Mouse (Mus musculus) hindbrain, embryonic 10.5 days (tissue): ENCODE results near the gene Tuba3a. TPM values are rescaled to one million over a fixed set of nuclear protein-coding genes. Genes with fewer than 3 reads are reported as not detected.

Experiments
- DNase-seq: peaks from one replicate; pipeline ENCODE4 v3.0.0-alpha.2; 2017; ENCODE audit warnings: low spot score
- H3K27ac ChIP-seq: fragments of 300-500 bp; sonication (generic); 2 replicates; pipeline ENCODE4 v1.5.1; 2016; ENCODE audit warnings: mild to moderate bottlenecking, moderate library complexity
- H3K27me3 ChIP-seq: fragments of 300-500 bp; sonication (generic); 2 replicates; pipeline ENCODE4 v1.6.1; 2016; ENCODE audit warnings: mild to moderate bottlenecking; ENCODE audit not compliant: poor library complexity, insufficient read depth, severe bottlenecking
- H3K36me3 ChIP-seq: fragments of 300-500 bp; sonication (generic); 2 replicates; pipeline ENCODE4 v1.6.1; 2016; ENCODE audit warnings: mild to moderate bottlenecking, moderate library complexity
- H3K4me1 ChIP-seq: fragments of 300-500 bp; sonication (generic); replicated peaks from 2 replicates; pipeline ENCODE4 v1.6.1; 2016; ENCODE audit warnings: mild to moderate bottlenecking
- H3K4me3 ChIP-seq: fragments of 300-500 bp; sonication (generic); 2 replicates; pipeline ENCODE4 v1.5.1; 2016; ENCODE audit warnings: mild to moderate bottlenecking, moderate library complexity
- H3K9me3 ChIP-seq: fragments of 300-500 bp; sonication (generic); 2 replicates; pipeline ENCODE4 v1.6.1; 2016; ENCODE audit warnings: mild to moderate bottlenecking, moderate library complexity
- WGBS: fragments of 180-500 bp; shearing (Covaris S2); methylation state at CpG from one replicate; pipeline ENCODE4 v1.1.7; 2016; 5-methylcytosine and 5-hydroxymethylcytosine counted together
- polyA plus RNA-seq: library from polyadenylated mRNA; unstranded; fragments of >200 nt; fragmentation: Nextera tagmentation; extraction: Ambion mirVana; gene quantifications from 2 replicates; pipeline ENCODE4 v1.2.1, GENCODE M21; 2016

Tuba3a gene
- 0.17 TPM in 1 of 2 replicates, not detected in the other for polyA plus RNA-seq

GRCm38 (mm10) chr6:125285890-125286289 lies at the start of gene Tuba3a:
TSS of gene Tuba3a (minus strand) at chr6:125286042.
- Histone ChIP-seq H3K36me3 (no peaks in the 10 kb centered on the region), H3K27ac (no peak within 1 kb of the TSS), H3K9me3 (peaks cover 3% of the 10 kb centered on the region; the same call in 1 of the 2 replicates), H3K4me3 (no peak within 1 kb of the TSS), H3K4me1 (no peaks in the 10 kb centered on the region), H3K27me3 (no peaks in the 10 kb centered on the region)
- 93% methylated on average over 22 of the region's 22 CpGs for WGBS
- no peak for DNase-seq

- Histone ChIP-seq H3K27ac (no peak overlapping the region), H3K9me3 (no peaks in the 10 kb centered on the region), H3K4me1 (peaks cover 19% of the 10 kb centered on the region), H3K27me3 (peaks cover 6% of the 10 kb centered on the region; the same call in 1 of the 2 replicates), H3K36me3 (no peaks in the 10 kb centered on the region), H3K4me3 (no peak overlapping the region)
- DNase-seq = no peak
- WGBS = 77% methylated on average over 2 of the region's 2 CpGs
Measured at GRCm38 (mm10) chr6:125334356-125334755, 48.5 kb upstream of the Tuba3a start.

GRCm38 (mm10) chr6:125333112-125333899 lies 47.5 kb upstream of the Tuba3a start:
- 71% methylated on average over 14 of the region's 14 CpGs for WGBS
- no peaks in the 10 kb centered on the region for H3K9me3 ChIP-seq
- no peak overlapping the region for H3K4me3 ChIP-seq
- peaks cover 9% of the 10 kb centered on the region; the same call in 1 of the 2 replicates for H3K27me3 ChIP-seq
- no peak for DNase-seq
- no peaks in the 10 kb centered on the region for H3K36me3 ChIP-seq
- 0 out of 2 replicates have a peak overlapping the region, but pooled peaks have one; percentile 12 for H3K27ac ChIP-seq
- peaks cover 19% of the 10 kb centered on the region for H3K4me1 ChIP-seq

- H3K36me3 ChIP-seq = no peaks in the 10 kb centered on the region
- H3K27ac ChIP-seq = peak overlapping the region; percentile 82
- 1% methylated on average over 39 of the region's 39 CpGs for WGBS
- H3K4me1 ChIP-seq = peaks cover 19% of the 10 kb centered on the region
- DNase-seq = peak; percentile 85
- peak overlapping the region; percentile 62 for H3K4me3 ChIP-seq
- peaks cover 14% of the 10 kb centered on the region; the same call in 1 of the 2 replicates for H3K27me3 ChIP-seq
- H3K9me3 ChIP-seq = no peaks in the 10 kb centered on the region
Measured at GRCm38 (mm10) chr6:125330626-125331326, 44.9 kb upstream of the Tuba3a start.

GRCm38 (mm10) chr6:125328243-125328642 lies 42.4 kb upstream of the Tuba3a start:
- H3K4me1 ChIP-seq = peaks cover 20% of the 10 kb centered on the region
- H3K4me3 ChIP-seq = no peak overlapping the region
- H3K27me3 ChIP-seq = peaks cover 36% of the 10 kb centered on the region
- 80% methylated on average over 5 of the region's 5 CpGs for WGBS
- H3K36me3 ChIP-seq = no peaks in the 10 kb centered on the region
- DNase-seq = no peak
- no peak overlapping the region for H3K27ac ChIP-seq
- H3K9me3 ChIP-seq = no peaks in the 10 kb centered on the region

- 0 out of 2 replicates have a peak overlapping the region, but pooled peaks have one; percentile 18 for H3K27ac ChIP-seq
- peaks cover 25% of the 10 kb centered on the region for H3K4me1 ChIP-seq
- H3K27me3 ChIP-seq = peaks cover 65% of the 10 kb centered on the region
- H3K9me3 ChIP-seq = no peaks in the 10 kb centered on the region
- H3K36me3 ChIP-seq = no peaks in the 10 kb centered on the region
- no peak for DNase-seq
- WGBS = 80% methylated on average over 6 of the region's 6 CpGs
- no peak overlapping the region for H3K4me3 ChIP-seq
Measured at GRCm38 (mm10) chr6:125325337-125325736, 39.5 kb upstream of the Tuba3a start.

- Histone ChIP-seq H3K27me3 (peaks cover 75% of the 10 kb centered on the region), H3K36me3 (no peaks in the 10 kb centered on the region), H3K9me3 (no peaks in the 10 kb centered on the region), H3K4me3 (no peak overlapping the region), H3K27ac (no peak overlapping the region), H3K4me1 (peaks cover 21% of the 10 kb centered on the region)
- no peak for DNase-seq
- WGBS = 70% methylated on average over 6 of the region's 6 CpGs
Measured at GRCm38 (mm10) chr6:125323547-125323946, 37.7 kb upstream of the Tuba3a start.

- H3K9me3 ChIP-seq = no peaks in the 10 kb centered on the region
- peaks cover 21% of the 10 kb centered on the region for H3K4me1 ChIP-seq
- no peak overlapping the region for H3K27ac ChIP-seq
- no peak overlapping the region for H3K4me3 ChIP-seq
- no peaks in the 10 kb centered on the region for H3K36me3 ChIP-seq
- WGBS = 64% methylated on average over 13 of the region's 13 CpGs
- H3K27me3 ChIP-seq = peaks cover 79% of the 10 kb centered on the region
- DNase-seq = no peak
Measured at GRCm38 (mm10) chr6:125322794-125323193, 37.0 kb upstream of the Tuba3a start.

GRCm38 (mm10) chr6:125321114-125321855 lies 35.4 kb upstream of the Tuba3a start:
- peaks cover 74% of the 10 kb centered on the region for H3K27me3 ChIP-seq
- no peaks in the 10 kb centered on the region for H3K36me3 ChIP-seq
- WGBS = 5% methylated on average over 26 of the region's 26 CpGs
- DNase-seq = no peak
- no peak overlapping the region for H3K27ac ChIP-seq
- H3K9me3 ChIP-seq = no peaks in the 10 kb centered on the region
- H3K4me1 ChIP-seq = peaks cover 21% of the 10 kb centered on the region
- peak overlapping the region; percentile 27; the same call in 1 of the 2 replicates for H3K4me3 ChIP-seq

- peaks cover 75% of the 10 kb centered on the region for H3K27me3 ChIP-seq
- H3K27ac ChIP-seq = no peak within 1 kb of the TSS
- peaks cover 18% of the 10 kb centered on the region for H3K4me1 ChIP-seq
- peak within 1 kb of the TSS; percentile 27; the same call in 1 of the 2 replicates for H3K4me3 ChIP-seq
- no peak for DNase-seq
- no peaks in the 10 kb centered on the region for H3K36me3 ChIP-seq
- WGBS = 72% methylated on average over 1 of the region's 1 CpGs
- no peaks in the 10 kb centered on the region for H3K9me3 ChIP-seq
Measured at GRCm38 (mm10) chr6:125320323-125320722, 34.5 kb upstream of the Tuba3a start, which contains the start of gene Scnn1a. TSS of gene Scnn1a (plus strand) at chr6:125320659.

- no peak overlapping the region for H3K4me3 ChIP-seq
- peaks cover 74% of the 10 kb centered on the region for H3K27me3 ChIP-seq
- H3K27ac ChIP-seq = no peak overlapping the region
- no peaks in the 10 kb centered on the region for H3K9me3 ChIP-seq
- no peak for DNase-seq
- H3K36me3 ChIP-seq = no peaks in the 10 kb centered on the region
- H3K4me1 ChIP-seq = peaks cover 16% of the 10 kb centered on the region
Measured at GRCm38 (mm10) chr6:125319919-125320296, 34.1 kb upstream of the Tuba3a start.
